Mouse (Mus musculus) intestine, embryonic 14.5 days (tissue): Measurements from ENCODE around the gene Mcmbp. TPM values are rescaled to one million over a fixed set of nuclear protein-coding genes. Genes with fewer than 3 reads are reported as not detected.

Experiments
- ATAC-seq: fragments of 200-750 bp; cut with Nextera tagmentation; replicated peaks from 2 replicates; pipeline ENCODE4 v1.8.0; 2017; ENCODE audit warnings: low read depth, moderate number of reproducible peaks, moderate TSS enrichment, moderate library complexity; ENCODE audit not compliant: low FRiP score, low TSS enrichment
- DNase-seq: peaks from one replicate; pipeline ENCODE4 v3.0.0-alpha.2; 2018; ENCODE audit warnings: low spot score
- H3K27ac ChIP-seq: fragments of 300-500 bp; sonication (generic); 2 replicates; pipeline ENCODE4 v1.5.1; 2014; ENCODE audit warnings: low read depth, mild to moderate bottlenecking, control low read depth
- H3K27me3 ChIP-seq: fragments of 300-500 bp; sonication (generic); replicated peaks from 2 replicates; pipeline ENCODE4 v1.6.1; 2014; ENCODE audit warnings: low read length, control low read depth; ENCODE audit not compliant: control insufficient read depth, insufficient read depth
- H3K36me3 ChIP-seq: fragments of 300-500 bp; sonication (generic); 2 replicates; pipeline ENCODE4 v1.6.1; 2014; ENCODE audit warnings: low read length, control low read depth; ENCODE audit not compliant: control insufficient read depth, insufficient read depth
- H3K4me1 ChIP-seq: fragments of 300-500 bp; sonication (generic); replicated peaks from 2 replicates; pipeline ENCODE4 v1.6.1; 2014; ENCODE audit warnings: low read length, control low read depth, mixed read lengths; ENCODE audit not compliant: control insufficient read depth, insufficient read depth
- H3K4me2 ChIP-seq: fragments of 300-500 bp; sonication (generic); 2 replicates; pipeline ENCODE4 v1.6.1; 2014; ENCODE audit warnings: low read length
- H3K4me3 ChIP-seq: fragments of 300-500 bp; sonication (generic); 2 replicates; pipeline ENCODE4 v1.5.1; 2014; ENCODE audit warnings: low read depth, low read length, control low read depth, mixed read lengths
- H3K9ac ChIP-seq: fragments of 300-500 bp; sonication (generic); 2 replicates; pipeline ENCODE4 v1.6.1; 2014; ENCODE audit warnings: mild to moderate bottlenecking, low read length
- H3K9me3 ChIP-seq: fragments of 300-500 bp; sonication (generic); 2 replicates; pipeline ENCODE4 v1.6.1; 2016; ENCODE audit warnings: low read length, control low read depth; ENCODE audit not compliant: control insufficient read depth
- WGBS: fragments of 180-500 bp; shearing (Covaris S2); extraction: QIAGEN DNeasy Blood & Tissue Kit; methylation state at CpG from one replicate; pipeline ENCODE4 v1.1.7; 2014; 5-methylcytosine and 5-hydroxymethylcytosine counted together
- polyA plus RNA-seq: library from polyadenylated mRNA; unstranded; fragments of >200 nt; fragmentation: Nextera tagmentation; extraction: Ambion mirVana; gene quantifications from 2 replicates; pipeline ENCODE4 v1.2.1, GENCODE M21; 2014

The Mcmbp gene
- polyA plus RNA-seq, result 71.6 and 75.0 TPM in 2 replicates

- peak; percentile 86 for ATAC-seq
Measured at GRCm38 (mm10) chr7:128740334-128740733, at the start of gene Mcmbp. Gene Mcmbp, minus strand, starts transcription at chr7:128740495.

GRCm38 (mm10) chr7:128790045-128790444 is 49.8 kb upstream of the Mcmbp start:
- Histone ChIP-seq H3K4me1 (no peaks in the 10 kb centered on the region), H3K4me3 (no peak overlapping the region), H3K4me2 (no peak overlapping the region), H3K9ac (no peak overlapping the region), H3K27me3 (no peaks in the 10 kb centered on the region), H3K9me3 (no peaks in the 10 kb centered on the region), H3K27ac (no peak overlapping the region), H3K36me3 (peaks cover 9% of the 10 kb centered on the region)
- no peak for DNase-seq
- ATAC-seq, result no peak
- WGBS, result 91% methylated on average over 4 of the region's 4 CpGs

More at GRCm38 (mm10) chr7:128740334-128740733, at the start of gene Mcmbp:
- Histone ChIP-seq H3K4me3 (peak within 1 kb of the TSS; percentile 98), H3K9ac (peak within 1 kb of the TSS; percentile 96), H3K4me2 (peak within 1 kb of the TSS; percentile 96), H3K27me3 (no peaks in the 10 kb centered on the region), H3K9me3 (no peaks in the 10 kb centered on the region), H3K36me3 (no peaks in the 10 kb centered on the region), H3K27ac (peak within 1 kb of the TSS; percentile 78), H3K4me1 (peaks cover 21% of the 10 kb centered on the region)
- DNase-seq, result peak; percentile 97
- under 1% methylated on average over 34 of the region's 35 CpGs for WGBS

GRCm38 (mm10) chr7:128781846-128782245 is 41.6 kb upstream of the Mcmbp start:
- DNase-seq (no peak), ATAC-seq (no peak)
- Histone ChIP-seq H3K4me2 (no peak overlapping the region), H3K9me3 (no peaks in the 10 kb centered on the region), H3K36me3 (peaks cover 79% of the 10 kb centered on the region), H3K9ac (no peak overlapping the region), H3K4me1 (no peaks in the 10 kb centered on the region), H3K4me3 (no peak overlapping the region), H3K27me3 (no peaks in the 10 kb centered on the region), H3K27ac (no peak overlapping the region)
- 94% methylated on average over 3 of the region's 3 CpGs for WGBS

- H3K4me1 ChIP-seq, result no peaks in the 10 kb centered on the region
- H3K4me2 ChIP-seq, result no peak overlapping the region
- WGBS, result 50% methylated on average over 6 of the region's 6 CpGs
- no peaks in the 10 kb centered on the region for H3K27me3 ChIP-seq
- no peak for ATAC-seq
- H3K36me3 ChIP-seq, result peaks cover 88% of the 10 kb centered on the region
- H3K27ac ChIP-seq, result no peak overlapping the region
- no peak overlapping the region for H3K4me3 ChIP-seq
- no peaks in the 10 kb centered on the region for H3K9me3 ChIP-seq
- H3K9ac ChIP-seq, result no peak overlapping the region
- DNase-seq, result peak; percentile 64
Measured at GRCm38 (mm10) chr7:128779305-128779704, 39.0 kb upstream of the Mcmbp start.

GRCm38 (mm10) chr7:128777201-128777600 is 36.9 kb upstream of the Mcmbp start:
- no peak for DNase-seq
- Histone ChIP-seq H3K27ac (no peak overlapping the region), H3K4me3 (no peak overlapping the region), H3K4me2 (no peak overlapping the region), H3K9me3 (no peaks in the 10 kb centered on the region), H3K36me3 (peaks cover 94% of the 10 kb centered on the region), H3K27me3 (no peaks in the 10 kb centered on the region), H3K4me1 (no peaks in the 10 kb centered on the region), H3K9ac (no peak overlapping the region)
- no peak for ATAC-seq
- WGBS, result 80% methylated on average over 6 of the region's 6 CpGs

GRCm38 (mm10) chr7:128766696-128767095 is 26.4 kb upstream of the Mcmbp start:
- Histone ChIP-seq H3K4me1 (no peaks in the 10 kb centered on the region), H3K9me3 (no peaks in the 10 kb centered on the region), H3K4me2 (no peak overlapping the region), H3K4me3 (no peak overlapping the region), H3K27ac (no peak overlapping the region), H3K27me3 (no peaks in the 10 kb centered on the region), H3K36me3 (peaks cover 96% of the 10 kb centered on the region), H3K9ac (no peak overlapping the region)
- DNase-seq, result no peak
- ATAC-seq, result no peak

GRCm38 (mm10) chr7:128758948-128759347 is 18.7 kb upstream of the Mcmbp start:
- DNase-seq (no peak), ATAC-seq (no peak)
- H3K27ac ChIP-seq, result no peak overlapping the region
- no peaks in the 10 kb centered on the region for H3K4me1 ChIP-seq
- no peaks in the 10 kb centered on the region for H3K9me3 ChIP-seq
- H3K4me2 ChIP-seq, result no peak overlapping the region
- H3K27me3 ChIP-seq, result no peaks in the 10 kb centered on the region
- H3K9ac ChIP-seq, result no peak overlapping the region
- 85% methylated on average over 4 of the region's 4 CpGs for WGBS
- H3K36me3 ChIP-seq, result peaks cover 99% of the 10 kb centered on the region
- H3K4me3 ChIP-seq, result no peak overlapping the region

- H3K9me3 ChIP-seq, result no peaks in the 10 kb centered on the region
- H3K4me2 ChIP-seq, result no peak overlapping the region
- H3K36me3 ChIP-seq, result peaks cover 98% of the 10 kb centered on the region
- H3K4me1 ChIP-seq, result no peaks in the 10 kb centered on the region
- WGBS, result 90% methylated on average over 1 of the region's 1 CpGs
- DNase-seq, result no peak
- H3K27ac ChIP-seq, result no peak overlapping the region
- H3K4me3 ChIP-seq, result no peak overlapping the region
- ATAC-seq, result no peak
- H3K27me3 ChIP-seq, result no peaks in the 10 kb centered on the region
- H3K9ac ChIP-seq, result no peak overlapping the region
Measured at GRCm38 (mm10) chr7:128755396-128755795, 15.1 kb upstream of the Mcmbp start.

- no peaks in the 10 kb centered on the region for H3K9me3 ChIP-seq
- peaks cover 78% of the 10 kb centered on the region for H3K36me3 ChIP-seq
- H3K4me1 ChIP-seq, result peaks cover 11% of the 10 kb centered on the region; the same call in 1 of the 2 replicates
- no peak for ATAC-seq
- H3K4me3 ChIP-seq, result no peak overlapping the region
- H3K4me2 ChIP-seq, result no peak overlapping the region
- 72% methylated on average over 4 of the region's 4 CpGs for WGBS
- DNase-seq, result no peak
- H3K9ac ChIP-seq, result no peak overlapping the region
- no peak overlapping the region for H3K27ac ChIP-seq
- no peaks in the 10 kb centered on the region for H3K27me3 ChIP-seq
Measured at GRCm38 (mm10) chr7:128752012-128752411, 11.7 kb upstream of the Mcmbp start.
